Mouse (Mus musculus): ENCODE measurements around the gene Ube2j2. TPM values are rescaled to one million over a fixed set of nuclear protein-coding genes. Genes with fewer than 3 reads are reported as not detected.

Ube2j2 gene
- 10 to 100 TPM; 53.3 to 61.5 TPM for total RNA-seq (2021)
- long read RNA-seq, experiment 1, transcript Ube2j2-205 (8 exons, 1,434 nt), result minor isoform, 11 of 67 reads
- long read RNA-seq, experiment 1, transcript Ube2j2-213 (7 exons, 3,339 nt), result minor isoform, 6 of 67 reads
- long read RNA-seq, experiment 1, transcript Ube2j2-201 (8 exons, 3,483 nt), result major isoform, 13 of 67 reads
- long read RNA-seq, experiment 1, transcript Ube2j2-202 (7 exons, 1,309 nt), result minor isoform, 7 of 67 reads
- long read RNA-seq, experiment 1, partial matches to known transcripts, result 2 of 67 reads
- long read RNA-seq, experiment 1, other reads (novel, unspliced or antisense), result 28 of 67 reads
- long read RNA-seq, experiment 2, transcript Ube2j2-202 (7 exons, 1,309 nt), result minor isoform, 6 of 83 reads
- long read RNA-seq, experiment 2, transcript Ube2j2-213 (7 exons, 3,339 nt), result minor isoform, 12 of 83 reads
- long read RNA-seq, experiment 2, transcript Ube2j2-205 (8 exons, 1,434 nt), result minor isoform, 17 of 83 reads
- long read RNA-seq, experiment 2, transcript Ube2j2-201 (8 exons, 3,483 nt), result major isoform, 21 of 83 reads
- long read RNA-seq, experiment 2, partial matches to known transcripts, result 4 of 83 reads
- long read RNA-seq, experiment 2, other reads (novel, unspliced or antisense), result 22 of 83 reads

DNA sequence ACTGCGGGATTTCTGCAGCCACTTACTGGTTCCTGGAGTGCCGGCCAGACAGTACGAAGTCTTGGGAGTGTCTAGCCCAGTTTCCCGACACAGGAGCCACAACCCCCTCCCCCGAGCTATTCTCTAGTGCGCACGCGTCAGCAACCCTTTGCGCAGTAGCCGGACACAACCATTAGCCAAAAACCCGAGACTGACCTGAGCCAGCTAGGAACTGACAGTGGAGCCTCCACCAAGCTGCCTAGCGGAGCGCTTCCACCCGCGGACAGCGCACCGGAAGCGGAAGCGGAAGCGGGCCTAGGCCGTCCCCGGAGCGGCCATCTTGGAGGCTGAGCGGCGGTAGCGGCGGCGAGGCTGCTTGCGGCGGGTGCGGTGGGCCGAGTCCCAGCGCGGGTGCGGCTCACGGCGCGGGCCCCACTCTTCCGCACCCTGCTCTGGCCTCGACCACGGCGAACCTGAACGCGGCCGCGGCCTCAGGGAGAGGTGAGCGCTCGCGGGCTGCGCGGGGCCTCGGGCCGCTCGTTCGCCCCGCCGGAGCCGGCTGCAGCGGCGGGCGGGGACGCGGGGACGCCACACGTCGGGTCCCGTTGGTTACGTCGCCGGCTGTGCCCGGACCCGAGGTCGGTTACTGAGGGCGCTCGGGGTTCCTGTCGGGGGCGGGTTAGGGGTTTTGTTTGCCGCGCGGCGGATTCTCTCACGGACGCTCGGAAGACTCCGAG, at the start of gene Ube2j2:
Ube2j2 (plus strand) TSS at position 298 of the 716 bp plus-strand sequence.
- intact Hi-C loops (cut with DNase I), result loop anchor here (5.0 kb wide), 1 partner anchor 51 kb away; the partner anchor contains the start of genes Acap3 and Pusl1

DNA sequence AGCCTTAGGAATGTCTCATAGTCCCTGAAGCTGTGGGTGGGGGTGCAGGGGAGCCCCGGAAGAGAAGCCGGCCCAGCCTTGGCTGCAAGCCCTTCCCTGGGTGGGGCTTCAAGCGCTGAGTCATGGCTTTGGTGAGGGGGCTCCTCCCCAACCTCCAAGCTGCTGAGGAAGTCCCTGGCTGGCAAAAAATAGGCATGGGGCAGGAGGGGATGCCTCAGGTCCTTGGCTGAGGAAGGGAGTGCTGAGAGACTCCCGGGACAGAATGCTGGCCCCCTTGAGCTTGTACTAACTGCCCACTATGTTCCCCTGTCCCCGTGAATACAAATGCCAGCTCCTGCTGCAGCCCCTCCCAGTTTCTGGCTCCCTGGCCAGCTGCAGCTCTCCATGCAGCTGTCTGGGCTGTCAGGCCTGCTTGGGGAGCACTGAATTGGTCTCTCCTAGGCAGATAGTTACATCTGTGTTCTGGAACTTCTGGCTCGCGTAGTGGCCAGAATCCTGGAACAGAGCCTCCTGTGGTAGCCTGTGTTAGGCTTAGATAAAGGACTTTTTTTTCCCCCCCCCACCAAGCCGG, 49.2 kb upstream of the Ube2j2 start:
- intact Hi-C loops (cut with DNase I), result loop anchor here (5.0 kb wide), 1 partner anchor 48 kb away; the partner anchor contains the start of gene Ube2j2
- DNase-seq, result peak; percentile 81 to 82

More for the DNA sequence above, at the start of gene Ube2j2:
- DNase-seq, result peak; percentile 92 to 99

DNA sequence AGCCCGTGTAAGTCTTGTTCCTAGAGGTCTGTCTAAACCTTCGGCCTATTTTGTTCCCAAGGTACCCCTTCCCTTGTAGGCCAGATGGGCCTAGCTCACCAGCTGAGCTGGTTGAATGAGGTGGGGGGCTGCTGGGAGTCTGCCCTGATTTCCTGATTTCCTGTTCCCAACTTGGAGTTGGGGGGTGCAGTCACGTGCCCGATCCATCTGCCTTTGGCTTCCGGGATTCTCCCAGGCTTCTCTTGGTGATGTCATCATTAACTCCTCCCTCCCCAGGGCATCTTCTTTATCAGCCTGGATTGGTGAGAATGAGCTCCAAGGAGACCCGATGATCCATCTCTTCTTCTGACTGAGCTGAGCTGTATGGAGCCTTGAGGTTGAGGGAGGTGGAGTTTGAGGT, 48.4 kb upstream of the Ube2j2 start:
- peak in 1 of 2 experiments; percentile 67 for DNase-seq
- intact Hi-C loops (cut with DNase I), result no loop called here

DNA sequence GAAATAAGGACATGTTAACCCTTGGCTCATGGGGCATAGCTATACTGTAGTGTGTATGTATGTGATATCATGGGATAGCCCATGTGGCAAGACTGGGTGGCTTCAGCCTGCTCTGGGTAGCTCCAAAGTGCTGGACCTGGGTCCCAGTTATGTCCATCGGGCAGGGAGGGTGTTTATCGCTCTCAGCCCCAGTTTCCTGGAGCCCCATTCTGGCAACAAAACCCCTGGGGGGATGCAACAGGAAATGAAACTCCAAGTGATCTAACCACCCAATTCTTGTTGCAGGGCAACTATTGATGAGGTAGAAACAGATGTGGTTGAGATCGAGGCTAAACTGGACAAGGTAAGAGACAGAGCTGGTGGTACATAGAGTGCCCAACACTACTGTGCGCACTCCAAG, 47.8 kb upstream of the Ube2j2 start:
- DNase-seq, result no peak
- intact Hi-C loops (cut with DNase I), result no loop called here

DNA sequence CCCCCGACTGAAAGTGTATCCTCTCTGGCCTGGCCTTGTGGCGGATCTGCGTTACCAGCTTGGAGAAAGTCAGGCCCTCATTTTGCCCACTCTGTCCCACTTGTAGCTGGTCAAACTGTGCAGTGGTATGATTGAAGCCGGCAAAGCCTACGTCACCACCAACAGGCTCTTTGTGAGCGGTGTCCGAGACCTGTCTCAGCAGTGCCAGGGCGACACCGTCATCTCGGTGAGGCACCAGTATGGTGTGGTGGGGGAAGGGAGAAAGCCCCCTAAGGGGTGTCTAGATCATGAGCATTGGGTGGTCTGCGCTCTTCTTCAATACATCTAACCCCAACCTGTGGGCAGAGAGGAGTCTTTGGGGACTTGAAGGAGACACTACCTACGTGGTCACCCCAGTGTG, 47.2 kb upstream of the Ube2j2 start:
- intact Hi-C loops (cut with DNase I), result no loop called here
- DNase-seq, result no peak

DNA sequence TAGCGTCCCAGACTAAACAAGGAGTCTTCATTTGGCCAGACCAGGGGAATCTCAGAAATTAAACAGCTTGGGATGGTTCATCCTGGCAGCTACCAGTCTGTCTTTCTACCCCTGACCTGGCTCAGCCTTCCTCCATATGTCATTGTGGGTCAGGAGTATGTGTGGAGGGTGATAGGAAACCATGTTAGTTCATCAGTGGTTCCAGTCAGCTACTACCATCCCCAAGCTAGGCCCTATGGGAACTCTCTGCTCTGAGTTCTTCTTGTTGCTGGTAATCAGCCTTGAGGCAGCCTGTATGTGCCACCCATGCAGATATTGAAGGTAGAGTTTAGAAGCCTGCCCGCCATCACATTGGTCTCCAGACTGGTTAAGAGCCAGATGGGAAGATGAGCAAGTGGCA, 45.3 kb upstream of the Ube2j2 start:
- intact Hi-C loops (cut with DNase I), result no loop called here
- no peak for DNase-seq

DNA sequence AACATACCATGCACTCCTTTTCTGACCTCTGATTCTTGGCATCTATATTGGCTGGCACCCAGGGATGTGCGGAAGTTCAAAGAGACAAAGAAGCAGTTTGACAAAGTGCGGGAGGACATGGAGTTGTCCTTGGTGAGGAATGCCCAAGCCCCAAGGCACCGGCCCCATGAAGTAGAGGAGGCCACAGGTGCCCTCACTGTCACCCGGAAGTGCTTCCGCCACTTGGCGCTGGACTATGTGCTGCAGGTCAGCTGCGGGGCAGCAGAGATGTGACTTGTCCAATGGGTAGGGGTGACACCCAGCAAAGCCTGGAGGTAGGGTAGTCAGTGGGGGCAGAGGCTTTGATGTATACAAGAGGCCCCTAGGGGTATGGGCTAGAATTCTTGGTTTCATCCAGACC, 44.3 kb upstream of the Ube2j2 start:
- intact Hi-C loops (cut with DNase I), result no loop called here
- no peak for DNase-seq

DNA sequence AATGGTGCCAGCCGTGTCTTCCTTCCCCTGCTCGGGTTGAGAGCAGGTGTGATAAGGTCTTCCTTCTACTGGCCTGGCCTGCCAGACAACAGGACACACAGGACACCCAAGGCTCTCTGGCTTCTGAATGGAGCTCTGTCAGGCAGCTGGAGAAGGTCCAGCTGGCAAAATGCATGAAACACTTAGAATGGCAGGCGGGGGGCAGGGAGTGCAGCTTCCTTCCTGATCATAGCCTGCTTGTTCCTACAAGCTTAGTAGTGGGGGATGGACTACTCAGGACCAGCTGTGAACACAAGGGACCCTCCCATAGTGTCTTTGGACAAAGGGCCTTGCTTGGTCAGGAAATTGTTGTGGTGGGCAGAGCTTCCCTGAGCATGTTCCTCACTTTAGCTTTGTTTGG, 42.4 kb upstream of the Ube2j2 start:
- DNase-seq, result no peak
- intact Hi-C loops (cut with DNase I), result no loop called here

DNA sequence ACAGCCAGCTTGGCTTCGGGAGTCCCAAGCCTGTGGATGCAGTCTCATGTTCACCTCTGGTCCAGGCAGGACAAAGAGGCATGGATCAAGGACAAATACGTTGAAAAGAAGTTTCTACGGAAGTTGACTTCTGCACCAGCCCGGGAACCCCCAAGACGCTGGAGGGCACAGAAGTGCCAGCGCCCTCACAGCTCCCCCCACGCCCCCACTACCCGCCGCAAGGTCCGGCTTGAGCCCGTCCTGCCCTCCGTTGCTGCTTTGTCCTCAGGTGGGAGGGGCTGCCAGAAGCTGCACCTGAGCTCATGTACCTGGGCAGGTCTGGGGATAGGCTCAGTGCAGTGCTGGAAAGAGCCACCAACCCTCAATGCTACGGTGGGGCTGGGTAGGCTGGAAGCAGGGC, 40.4 kb upstream of the Ube2j2 start:
- DNase-seq, result no peak
- intact Hi-C loops (cut with DNase I), result no loop called here

DNA sequence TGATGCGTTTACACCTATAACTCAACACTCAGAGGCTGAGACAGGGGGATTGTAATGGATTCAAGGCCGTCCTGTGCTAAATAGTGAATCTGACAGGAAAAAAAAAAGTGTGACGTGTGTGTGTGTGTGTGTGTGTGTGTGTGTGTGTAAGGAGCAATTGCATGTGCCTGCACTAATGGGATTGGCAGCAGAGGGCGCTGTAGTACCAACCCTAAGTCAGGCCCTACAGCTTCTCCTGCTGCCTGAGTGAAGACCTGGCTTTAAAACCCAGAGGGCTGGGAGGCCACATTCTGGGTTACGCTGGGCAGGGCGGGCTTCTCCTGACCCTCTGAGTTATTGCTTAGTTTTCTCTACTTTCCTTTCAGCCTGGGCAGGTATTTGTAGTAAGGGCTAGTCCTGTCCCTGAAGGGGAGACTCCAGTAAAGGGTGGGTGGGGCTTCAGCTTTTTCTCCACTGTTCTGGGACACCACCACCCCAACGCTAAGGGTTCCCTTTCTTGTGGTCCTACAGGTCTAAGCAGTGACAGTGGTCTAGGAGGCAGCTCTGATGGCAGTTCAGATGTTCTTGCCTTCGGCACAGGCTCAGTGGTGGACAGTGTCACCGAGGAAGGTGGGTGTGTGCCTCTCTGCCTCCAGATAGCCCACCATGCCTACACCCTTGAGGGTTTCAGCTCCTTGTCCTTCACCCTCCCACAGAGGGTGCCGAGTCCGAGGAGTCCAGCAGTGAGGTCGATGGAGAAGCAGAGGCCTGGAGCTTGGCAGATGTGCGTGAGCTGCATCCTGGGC, 39.1 kb upstream of the Ube2j2 start:
- intact Hi-C loops (cut with DNase I), result no loop called here
- DNase-seq, result no peak

DNA sequence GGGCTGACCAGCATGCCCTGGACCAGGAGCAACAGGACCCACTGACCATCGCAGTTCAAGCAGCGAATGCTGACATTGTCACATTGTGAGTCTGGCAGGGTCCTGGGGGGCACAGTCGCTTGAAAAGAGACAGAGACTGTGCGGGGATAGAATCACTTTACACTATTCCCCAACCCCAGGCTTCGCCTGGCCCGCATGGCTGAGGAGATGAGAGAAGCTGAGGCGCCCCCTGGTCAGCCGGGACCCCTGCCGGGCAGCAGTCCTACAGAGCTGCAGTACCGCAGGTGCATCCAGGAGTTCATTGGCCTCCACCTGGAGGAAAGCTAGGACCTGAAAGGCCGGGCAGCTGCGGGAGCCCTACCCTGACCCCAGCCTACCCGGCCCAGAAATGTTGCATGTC, 38.0 kb upstream of the Ube2j2 start:
- intact Hi-C loops (cut with DNase I), result no loop called here
- DNase-seq, result no peak

DNA sequence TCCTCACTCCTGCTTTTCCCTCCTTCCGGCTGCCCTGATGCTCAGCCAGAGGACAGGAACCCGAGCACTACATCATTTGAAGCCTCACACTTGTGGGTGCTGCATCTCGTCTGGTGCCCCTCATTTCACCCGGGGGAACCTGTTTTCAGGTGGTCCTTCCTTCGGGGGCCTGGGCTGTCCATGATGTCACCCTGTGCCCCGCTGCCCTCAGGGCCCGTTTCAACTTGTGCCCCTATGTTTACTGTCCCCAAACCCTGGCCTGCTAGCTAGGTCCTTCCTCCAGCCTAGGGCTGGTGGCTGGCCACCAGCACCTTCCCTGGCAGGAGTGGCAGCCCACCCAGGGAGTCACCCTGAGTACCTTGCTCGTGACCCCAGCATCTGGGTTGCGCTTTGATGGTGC, 37.5 kb upstream of the Ube2j2 start:
- intact Hi-C loops (cut with DNase I), result no loop called here
- no peak for DNase-seq

DNA sequence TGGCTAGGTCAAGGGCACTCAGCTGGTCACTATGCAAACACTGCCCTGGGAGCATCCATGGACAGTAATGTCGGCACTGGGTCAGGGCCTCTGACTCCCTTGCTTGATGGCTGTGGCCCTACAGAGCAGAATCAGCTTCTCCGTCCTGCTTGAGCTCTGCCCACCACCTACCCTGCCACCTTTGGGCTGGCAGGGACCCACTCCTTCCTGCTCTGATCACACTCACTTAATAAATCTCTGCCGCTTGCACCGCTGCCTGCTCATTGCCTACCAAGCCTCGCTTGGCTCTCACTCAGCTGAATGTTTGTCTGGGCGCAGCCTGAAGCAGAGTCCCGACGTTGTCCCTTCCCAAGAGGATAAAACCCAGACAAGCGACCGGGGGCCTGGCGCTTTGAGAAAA, 36.6 kb upstream of the Ube2j2 start:
- no peak for DNase-seq
- intact Hi-C loops (cut with DNase I), result no loop called here

DNA sequence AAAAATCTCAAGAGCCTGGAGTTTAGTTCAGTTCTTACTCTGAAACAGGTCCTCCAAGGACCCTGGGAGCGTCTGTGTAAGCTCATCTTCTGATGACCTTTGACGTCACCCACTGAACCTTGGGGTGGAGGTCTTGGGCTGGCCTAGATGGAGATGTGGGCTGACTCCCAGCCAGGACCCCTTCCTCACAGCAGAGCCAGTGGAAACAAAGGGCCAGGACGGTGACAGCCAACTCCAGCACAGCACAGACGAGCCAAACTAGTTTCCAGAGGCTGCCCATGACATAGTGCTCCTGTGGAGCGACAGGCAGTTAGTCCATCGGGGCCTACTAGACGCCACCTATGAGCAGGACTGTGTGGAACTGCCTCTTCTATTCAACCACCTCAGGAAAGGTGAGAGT, 35.4 kb upstream of the Ube2j2 start:
- intact Hi-C loops (cut with DNase I), result no loop called here
- DNase-seq, result no peak

DNA sequence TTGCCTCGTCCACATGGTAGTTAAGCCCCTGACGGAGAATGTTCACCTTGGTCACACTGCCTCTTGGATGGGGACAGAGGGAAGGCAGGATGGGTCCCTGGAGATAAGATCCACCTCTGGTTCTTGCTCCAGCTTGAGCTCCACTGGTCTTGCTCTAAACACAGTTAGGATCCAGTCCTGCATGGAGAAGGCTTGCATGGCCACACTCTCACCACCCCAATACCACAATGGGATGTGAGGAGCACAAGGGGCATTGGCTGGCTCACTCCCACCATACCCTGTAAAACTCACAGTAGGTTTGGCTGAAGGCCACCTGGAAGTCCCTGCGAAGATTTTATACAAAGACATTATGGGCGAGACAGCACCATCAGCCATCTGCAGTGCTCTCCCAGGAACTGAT, 34.9 kb upstream of the Ube2j2 start:
- intact Hi-C loops (cut with DNase I), result no loop called here
- DNase-seq, result no peak

DNA sequence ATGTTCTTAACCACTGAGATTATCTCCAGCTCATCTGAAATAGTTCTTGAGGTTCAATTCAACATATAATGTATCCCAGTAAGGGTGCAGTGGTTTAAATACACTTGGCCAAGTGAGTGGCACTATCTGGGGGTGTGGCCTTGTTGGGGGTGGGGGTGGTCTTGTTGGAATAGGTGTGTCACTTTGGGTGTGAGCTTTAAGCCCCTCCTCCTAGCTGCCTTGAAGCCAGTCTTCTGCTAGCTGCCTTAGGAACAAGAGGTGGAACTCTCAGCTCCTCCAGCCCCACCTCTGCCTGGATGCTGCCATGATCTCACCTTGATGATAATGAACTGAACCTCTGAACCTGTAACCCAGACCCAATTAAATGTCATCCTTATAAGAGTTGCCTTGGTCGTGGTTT, 11.6 kb upstream of the Ube2j2 start:
- intact Hi-C loops (cut with DNase I), result no loop called here
- DNase-seq, result no peak

DNA sequence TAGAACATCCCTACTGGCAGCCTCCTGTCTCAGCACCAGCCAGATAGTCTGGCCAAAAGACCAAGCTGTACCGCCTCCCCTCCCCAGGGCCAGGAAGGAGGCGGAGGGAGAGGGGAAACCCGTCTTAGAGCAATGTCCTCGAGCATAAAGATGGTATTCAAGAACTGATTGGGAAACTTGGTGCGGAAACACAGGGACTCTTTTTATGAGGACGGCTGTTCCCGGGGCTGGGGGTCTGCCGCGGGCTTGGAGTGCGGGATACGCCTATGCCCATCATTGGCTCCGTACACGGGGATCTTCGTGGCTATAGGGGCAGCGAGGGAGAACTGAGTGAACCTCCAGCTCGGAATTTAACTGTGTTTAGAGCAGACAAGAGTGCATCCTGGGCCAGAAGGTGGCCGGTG, 580 bp upstream of the Ube2j2 start:
- intact Hi-C loops (cut with DNase I), result loop anchor here (5.0 kb wide), 1 partner anchor 51 kb away; the partner anchor contains the start of genes Acap3 and Pusl1
- peak in 1 of 2 experiments; percentile 60 for DNase-seq

DNA sequence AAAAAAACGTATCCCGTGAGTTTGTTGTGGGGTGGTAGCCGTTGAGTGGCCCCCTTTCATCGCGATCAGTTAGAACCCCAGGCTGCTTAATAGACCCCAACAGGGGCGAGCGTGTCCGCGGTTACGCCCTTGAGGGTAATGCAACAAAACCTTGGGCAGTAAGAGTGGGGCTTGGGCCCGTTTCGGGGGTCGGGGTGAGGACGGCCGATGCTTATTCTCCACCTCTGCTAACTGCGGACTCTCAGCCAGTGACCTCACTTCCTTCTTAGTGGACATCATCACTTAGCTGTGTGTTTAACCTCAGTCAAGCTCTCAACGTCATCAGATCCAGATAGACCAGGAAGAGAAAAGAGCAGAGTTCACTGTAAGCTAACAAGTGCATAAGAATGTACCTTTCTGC, 640 bp downstream of the Ube2j2 start:
- no peak for DNase-seq
- intact Hi-C loops (cut with DNase I), result loop anchor here (5.0 kb wide), 1 partner anchor 52 kb away; the partner anchor contains the start of genes Acap3 and Pusl1

DNA sequence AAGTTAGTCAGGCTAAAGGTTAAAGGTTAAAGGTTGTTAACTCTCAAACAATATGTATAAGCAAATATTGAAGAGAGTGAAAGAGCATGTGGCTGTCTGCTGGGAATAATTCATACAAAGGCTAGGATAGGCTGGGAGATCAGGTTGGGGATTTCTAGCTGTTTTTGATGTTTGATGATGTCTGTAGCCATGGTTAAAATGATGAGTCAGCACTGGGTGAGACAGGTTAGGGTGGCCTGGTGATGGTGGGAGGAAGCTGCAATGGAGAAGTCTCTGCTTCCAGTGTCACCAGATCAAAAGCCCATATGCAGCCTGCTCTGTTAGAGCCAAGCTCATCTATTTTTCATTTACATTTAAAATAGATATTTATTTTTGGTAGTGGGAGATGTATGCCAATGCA, 3.5 kb downstream of the Ube2j2 start:
- intact Hi-C loops (cut with DNase I), result no loop called here

DNA sequence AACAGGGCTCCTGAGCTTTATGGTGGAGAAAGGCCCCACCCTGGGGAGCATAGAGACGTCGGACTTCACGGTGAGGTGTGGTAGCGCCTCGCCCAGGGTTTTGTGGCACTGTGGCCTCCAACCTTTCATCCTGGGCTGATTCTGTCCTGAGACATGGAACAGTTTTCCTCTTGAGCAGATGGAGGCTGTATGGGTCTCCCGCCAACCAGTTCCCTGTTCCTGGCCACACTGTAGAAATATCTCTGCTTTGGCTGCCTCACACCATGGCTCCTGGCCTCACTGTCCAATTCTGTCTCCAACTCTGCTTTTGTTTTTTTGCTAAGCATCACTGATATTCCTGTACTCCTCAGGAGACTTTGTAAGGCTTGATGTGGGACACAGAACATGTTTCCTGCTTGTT, 11.9 kb downstream of the Ube2j2 start:
- intact Hi-C loops (cut with DNase I), result loop anchor here (5.0 kb wide), 1 partner anchor 37 kb away; the partner anchor contains the start of genes B3galt6 and Sdf4

More for the DNA sequence above, 3.5 kb downstream of the Ube2j2 start:
- no peak for DNase-seq

More for the DNA sequence above, 11.9 kb downstream of the Ube2j2 start:
- no peak for DNase-seq
